Mouse (Mus musculus) ovary, postnatal 14 days (tissue): ENCODE results near the gene Btn1a1.

Source experiments
- DNase-seq: peaks from one replicate; pipeline ENCODE4 v3.0.0; 2022; ENCODE audit warnings: low spot score

The Btn1a1 gene

GRCm38 (mm10) chr13:23437908-23438307, 27.8 kb downstream of the Btn1a1 start:
- peak; percentile 82 for DNase-seq

- DNase-seq: peak; percentile 46
Measured at GRCm38 (mm10) chr13:23436861-23437822, 28.6 kb downstream of the Btn1a1 start.

- DNase-seq: peak; percentile 52
Measured at GRCm38 (mm10) chr13:23436231-23436661, 29.5 kb downstream of the Btn1a1 start.

- DNase-seq: no peak
Measured at GRCm38 (mm10) chr13:23435676-23436075, 30.0 kb downstream of the Btn1a1 start.

GRCm38 (mm10) chr13:23435241-23435640, 30.5 kb downstream of the Btn1a1 start:
- no peak for DNase-seq

- DNase-seq: no peak
Measured at GRCm38 (mm10) chr13:23434426-23434825, 31.3 kb downstream of the Btn1a1 start.

GRCm38 (mm10) chr13:23433801-23434200, 31.9 kb downstream of the Btn1a1 start:
- DNase-seq: no peak

GRCm38 (mm10) chr13:23433206-23433605, 32.5 kb downstream of the Btn1a1 start:
- DNase-seq: no peak

- peak; percentile 98 for DNase-seq
Measured at GRCm38 (mm10) chr13:23432562-23433201, 33.0 kb downstream of the Btn1a1 start.

GRCm38 (mm10) chr13:23431351-23431771, 34.3 kb downstream of the Btn1a1 start:
- DNase-seq: peak; percentile 66

GRCm38 (mm10) chr13:23430734-23431133, 35.0 kb downstream of the Btn1a1 start:
- DNase-seq: peak; percentile 67

- no peak for DNase-seq
Measured at GRCm38 (mm10) chr13:23429771-23430380, 35.8 kb downstream of the Btn1a1 start.

- no peak for DNase-seq
Measured at GRCm38 (mm10) chr13:23428166-23428993, 37.3 kb downstream of the Btn1a1 start.

GRCm38 (mm10) chr13:23427401-23427910, 38.2 kb downstream of the Btn1a1 start:
- DNase-seq: no peak

- DNase-seq: no peak
Measured at GRCm38 (mm10) chr13:23426922-23427321, 38.8 kb downstream of the Btn1a1 start.

- no peak for DNase-seq
Measured at GRCm38 (mm10) chr13:23426335-23426734, 39.4 kb downstream of the Btn1a1 start.

GRCm38 (mm10) chr13:23425505-23425904, 40.2 kb downstream of the Btn1a1 start:
- no peak for DNase-seq

GRCm38 (mm10) chr13:23424494-23425325, 41.0 kb downstream of the Btn1a1 start:
- peak; percentile 82 for DNase-seq

GRCm38 (mm10) chr13:23424052-23424380, 41.7 kb downstream of the Btn1a1 start:
- DNase-seq: no peak

- peak; percentile 97 for DNase-seq
Measured at GRCm38 (mm10) chr13:23423286-23424051, 42.2 kb downstream of the Btn1a1 start, which contains the start of gene Abt1. Gene Abt1 (minus strand): TSS chr13:23423866.
